In the genomic region with DNA sequence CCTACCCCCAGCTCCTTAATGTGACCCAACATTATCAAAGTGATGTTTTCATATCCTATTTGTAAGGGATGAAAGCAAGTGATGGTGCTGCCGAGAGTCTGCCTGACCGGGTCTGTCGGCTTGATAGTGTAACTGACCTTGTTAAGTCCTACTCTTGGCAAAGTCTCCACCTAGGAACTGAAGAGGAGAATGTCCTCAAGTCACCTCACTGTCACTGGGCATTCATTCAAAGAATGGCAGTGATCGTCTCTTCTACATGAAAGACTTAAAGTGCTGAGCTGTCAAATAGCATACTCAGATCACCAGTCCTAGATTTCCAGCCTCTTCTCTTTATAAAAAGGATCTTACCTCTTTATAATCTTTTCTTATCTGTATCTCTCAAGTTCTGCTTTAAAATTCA, we compare ENCODE assay signal across 13 mouse cellular contexts.
"Had no signal": no experiment of that assay in that cellular context is flagged by ENCODE, and none has a peak within 500 bp of the region (broad histone marks: within the 10 kb centered on the region; RNA-seq: fewer than 3 reads in every experiment).

No protein-coding gene starts in this region.

- DNase-seq: lung, adult 18-20 months; lung, embryonic 14.5 days; lung, postnatal 10 days; lung, postnatal 4 days; midbrain, embryonic 14.5 days; retina, postnatal 1 day; right cerebral cortex, adult 18-20 months; right cerebral cortex, postnatal 25 days; right cerebral cortex, postnatal 4 days; spleen, adult 18-20 months; thymus, adult 18-20 months; thymus, postnatal 14 days; thymus, postnatal 36 days had no signal
